Mouse (Mus musculus) layer of hippocampus, postnatal 36 days (tissue): ENCODE measurements around the gene Bnip3. TPM values are rescaled to one million over a fixed set of nuclear protein-coding genes. Genes with fewer than 3 reads are reported as not detected.

Source experiments
- DNase-seq, 2 experiments: peaks; one replicate each; pipeline ENCODE4 v3.0.0; 2022
- total RNA-seq, 2 experiments: library from RNA; stranded (reverse); gene quantifications; 2 replicates each; pipeline ENCODE4 v1.2.3; 2021

Bnip3 gene
- total RNA-seq, 2 experiments from 2014 or later = 116 TPM

GRCm38 (mm10) chr7:138903886-138904435 is 5.4 kb downstream of the Bnip3 start:
- DNase-seq = no peak

- DNase-seq = no peak
Measured at GRCm38 (mm10) chr7:138898743-138899142, 10.6 kb downstream of the Bnip3 start.

DNA sequence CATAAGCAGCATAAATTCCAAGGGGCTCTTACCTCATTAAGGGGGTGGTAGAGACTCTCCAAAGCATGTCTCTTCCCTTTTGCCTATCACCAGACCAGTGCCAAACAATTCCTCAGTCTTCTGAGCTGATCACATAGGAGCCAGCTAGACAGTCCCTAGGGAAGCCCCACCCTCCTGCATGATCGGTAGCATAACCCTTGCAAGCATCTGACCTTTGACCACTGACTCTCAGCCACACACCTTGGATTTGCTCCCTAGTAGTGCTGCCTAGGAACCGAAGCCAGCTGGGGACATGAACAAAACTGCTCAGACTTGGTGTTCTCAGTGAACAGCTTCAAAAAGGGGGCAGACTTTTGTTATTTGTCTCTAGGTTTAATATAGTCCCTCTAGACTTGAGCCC is 11.2 kb downstream of the Bnip3 start:
- DNase-seq = no peak

- no peak for DNase-seq
Measured at GRCm38 (mm10) chr7:138885365-138886289, 23.7 kb downstream of the Bnip3 start.

DNA sequence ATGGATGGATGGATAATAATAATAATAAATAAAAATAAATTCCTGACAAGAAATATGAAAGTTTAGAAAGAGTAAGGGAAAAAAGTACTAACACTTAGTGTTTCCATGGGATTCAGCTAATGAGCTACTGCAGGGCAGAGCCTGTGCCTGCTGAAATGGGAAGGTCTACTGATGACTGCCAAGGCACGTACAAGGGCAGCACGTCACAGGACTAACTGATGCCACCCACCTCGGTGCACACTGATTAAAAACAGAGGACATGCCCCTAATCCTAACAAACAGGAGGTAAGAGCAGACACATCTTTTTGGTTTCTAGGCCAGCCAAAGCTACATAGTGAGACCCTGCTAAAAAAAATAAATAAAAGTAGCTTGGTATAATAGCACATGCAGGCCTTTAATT is 25.6 kb downstream of the Bnip3 start:
- DNase-seq = no peak

GRCm38 (mm10) chr7:138875031-138875430 is 34.3 kb downstream of the Bnip3 start:
- DNase-seq = no peak

- DNase-seq = no peak
Measured at GRCm38 (mm10) chr7:138872956-138873355, 36.4 kb downstream of the Bnip3 start.

- no peak for DNase-seq
Measured at GRCm38 (mm10) chr7:138868316-138868715, 41.0 kb downstream of the Bnip3 start.

DNA sequence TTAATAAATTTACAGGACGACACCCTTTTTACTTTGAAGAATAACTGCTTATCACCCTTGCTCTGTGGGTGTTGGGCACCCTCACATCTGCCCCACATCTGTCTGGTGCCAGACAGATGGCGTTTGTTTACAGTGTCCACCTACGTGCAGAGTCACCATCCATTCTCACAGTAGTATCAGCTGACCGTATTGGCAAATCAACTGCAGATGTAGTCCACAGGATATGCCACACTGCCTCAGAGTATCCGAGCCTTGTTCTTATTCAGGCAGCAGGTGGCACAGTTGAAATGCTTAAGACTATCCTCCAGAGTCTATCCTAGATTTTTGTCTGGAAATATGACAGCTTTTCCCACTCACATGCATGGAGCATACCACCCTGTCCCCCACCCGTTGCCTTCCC is 42.0 kb downstream of the Bnip3 start:
- DNase-seq = no peak

DNA sequence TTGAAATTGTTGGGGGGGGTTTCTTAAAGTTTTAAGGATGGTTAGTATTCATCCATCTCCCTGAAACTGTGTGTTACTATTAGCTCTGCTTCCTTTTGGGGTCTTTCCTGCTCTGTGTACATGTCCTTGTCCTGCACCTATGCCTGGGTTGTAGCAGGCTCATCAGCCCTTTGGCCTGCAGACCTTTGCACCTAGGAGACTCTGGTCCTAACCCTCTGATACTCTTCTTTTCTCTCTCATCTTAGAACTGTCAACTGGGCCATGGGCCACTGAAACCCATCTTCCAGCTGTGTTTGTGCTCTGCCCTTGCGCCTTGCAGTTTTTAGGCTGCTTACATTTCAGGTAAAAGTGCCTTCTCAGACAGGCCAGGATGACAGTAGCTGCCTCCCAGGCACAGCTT is 44.5 kb downstream of the Bnip3 start:
- DNase-seq = no peak

GRCm38 (mm10) chr7:138863950-138864572 is 45.3 kb downstream of the Bnip3 start:
- no peak for DNase-seq

GRCm38 (mm10) chr7:138856670-138857069 is 52.6 kb downstream of the Bnip3 start:
- no peak for DNase-seq

DNA sequence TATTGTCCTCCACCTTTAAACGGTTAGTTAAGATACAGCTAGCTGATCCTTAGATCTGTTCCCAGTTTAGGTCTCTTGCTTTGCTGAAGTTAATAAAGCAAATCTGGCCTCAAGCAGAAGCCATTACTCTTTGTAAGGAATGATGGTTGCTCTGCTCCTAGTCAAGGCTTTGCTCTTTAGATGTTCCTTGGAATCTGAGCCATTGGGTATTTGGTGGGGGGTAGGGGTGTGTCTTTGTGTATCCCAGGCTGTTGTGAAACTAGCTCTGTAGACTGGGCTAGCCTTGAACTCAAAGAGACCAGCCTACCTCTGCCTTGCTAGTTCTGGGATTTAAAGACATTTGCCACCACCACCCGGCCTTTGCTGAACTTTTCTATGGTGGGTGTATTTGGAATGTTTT is 55.1 kb downstream of the Bnip3 start:
- DNase-seq = no peak

- DNase-seq = no peak
Measured at GRCm38 (mm10) chr7:138853417-138854031, 55.8 kb downstream of the Bnip3 start.

DNA sequence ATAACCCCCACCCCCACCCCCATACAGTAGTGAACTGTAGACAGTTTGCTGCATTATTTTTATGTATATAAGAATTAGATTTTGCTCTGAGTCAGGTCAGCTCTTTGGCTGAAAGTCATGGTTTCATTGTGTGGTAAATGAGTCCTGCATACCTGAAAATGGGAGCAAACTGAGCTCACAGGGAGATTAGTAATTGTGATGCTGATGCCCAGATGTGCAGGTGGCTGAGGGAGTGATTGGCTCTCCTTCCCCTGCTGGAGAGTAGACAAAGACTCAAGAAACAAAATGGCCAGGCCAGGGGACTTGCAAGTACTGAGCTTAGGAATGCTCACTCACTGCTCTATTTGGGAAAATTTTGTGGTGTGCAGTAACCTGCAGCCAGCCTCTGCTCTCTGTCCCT is 59.2 kb downstream of the Bnip3 start:
- no peak for DNase-seq

- no peak for DNase-seq
Measured at GRCm38 (mm10) chr7:138848028-138848920, 61.0 kb downstream of the Bnip3 start.

GRCm38 (mm10) chr7:138847316-138848027 is 61.8 kb downstream of the Bnip3 start:
- no peak for DNase-seq

DNA sequence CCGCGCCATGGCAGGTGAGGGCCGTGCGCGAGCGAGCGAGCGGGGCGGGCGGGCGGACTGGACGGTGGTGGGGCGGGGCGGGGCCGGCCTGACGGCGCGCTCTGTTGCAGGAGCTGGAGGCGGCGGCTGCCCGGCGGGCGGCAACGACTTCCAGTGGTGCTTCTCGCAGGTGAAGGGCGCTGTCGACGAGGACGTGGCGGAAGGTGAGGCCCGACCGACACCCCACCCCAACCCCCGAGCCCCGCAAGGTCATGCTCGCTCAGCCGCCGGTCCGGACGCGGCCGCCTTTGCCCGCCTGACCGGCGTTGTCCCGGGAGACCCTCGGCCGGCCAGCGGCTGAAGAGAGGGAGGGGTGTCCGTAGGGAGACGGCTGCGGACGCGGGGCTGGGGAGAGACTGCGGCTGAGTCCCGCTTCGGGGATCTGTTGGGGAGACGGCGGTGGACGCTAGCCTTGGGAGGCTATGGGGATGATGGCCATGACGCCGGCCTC is 62.8 kb downstream of the Bnip3 start:
- DNase-seq = no peak

DNA sequence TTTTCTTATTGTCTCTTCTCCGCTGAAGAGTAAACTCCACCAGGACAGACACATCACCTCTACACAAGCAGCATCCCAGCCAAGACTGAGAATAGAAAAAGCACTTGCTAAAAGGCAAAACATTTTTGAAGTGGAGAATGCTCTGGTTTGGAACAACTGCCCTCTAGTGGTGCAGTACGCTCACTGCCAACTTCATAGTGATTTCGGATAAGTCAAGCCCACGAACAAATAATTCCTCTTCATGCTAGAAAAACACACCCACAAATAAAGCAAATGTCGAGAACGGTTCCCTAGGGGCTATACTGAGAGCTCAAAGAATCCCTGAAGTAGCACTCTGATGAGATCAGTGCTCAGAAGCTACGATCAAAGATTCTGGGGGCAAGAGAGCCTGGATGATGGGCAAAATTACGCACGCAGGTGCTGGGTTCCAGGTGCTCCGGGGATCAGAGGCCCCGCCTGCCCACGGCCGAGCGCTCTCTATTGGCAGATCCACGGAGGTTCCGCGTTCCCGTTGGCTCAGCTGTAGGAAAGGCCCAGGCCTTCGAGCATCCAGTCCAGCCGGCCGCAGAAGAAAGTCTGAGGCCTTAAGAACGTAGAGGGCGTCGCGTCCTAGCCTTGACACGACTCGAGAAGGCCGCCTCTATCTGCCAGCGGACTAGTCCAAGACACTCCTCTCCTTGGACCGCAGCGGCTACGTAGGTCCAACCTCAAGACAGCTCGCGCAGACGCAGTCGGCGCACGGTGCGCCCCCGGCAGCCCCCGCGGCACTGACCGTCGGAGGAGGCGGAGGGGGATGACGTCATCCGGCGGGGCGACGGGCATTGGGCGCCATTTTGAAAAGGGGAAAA is 63.6 kb downstream of the Bnip3 start, which contains the start of the genes Ppp2r2d and Mapk1ip1:
Gene Ppp2r2d, plus strand, starts transcription at position 536 of the 848 bp plus-strand sequence.
Gene Mapk1ip1, minus strand, starts transcription at position 730 of the 848 bp plus-strand sequence.
- peak; percentile 94 to 96 for DNase-seq

- DNase-seq = no peak
Measured at GRCm38 (mm10) chr7:138845111-138845510, 64.2 kb downstream of the Bnip3 start.
